Mouse (Mus musculus) MEL (cell line): ENCODE data around the gene Map7d1. TPM values are rescaled to one million over a fixed set of nuclear protein-coding genes. Genes with fewer than 3 reads are reported as not detected.

Source experiments
- DNase-seq: peaks from one replicate; pipeline ENCODE4 v3.0.0; 2011; ENCODE audit warnings: low read depth, low spot score
- H3K27ac ChIP-seq: 2 replicates; pipeline ENCODE4 v1.5.1; 2012; ENCODE audit warnings: low read depth, mild to moderate bottlenecking, control low read depth, low read length, moderate library complexity; ENCODE audit not compliant: control insufficient read depth
- H3K27me3 ChIP-seq, 2 experiments: fragments of 150-350 bp in 1 of 2; sonication (generic) in 1 of 2; 2 replicates each; pipeline ENCODE4 v1.6.1; 2012; ENCODE audit warnings: low read length in 2 of 2, mild to moderate bottlenecking in 2 of 2, improper control_type of control experiment in 1 of 2, moderate library complexity in 1 of 2; ENCODE audit not compliant: insufficient read depth in 2 of 2, control insufficient read depth in 1 of 2
- H3K36me3 ChIP-seq, 2 experiments: 2 replicates each; pipeline ENCODE4 v1.6.1; 2012 to 2014; ENCODE audit warnings: low read length in 2 of 2, improper control_type of control experiment in 1 of 2, inconsistent platforms in 1 of 2, mild to moderate bottlenecking in 1 of 2; ENCODE audit not compliant: insufficient read depth in 2 of 2, control insufficient read depth in 1 of 2
- H3K4me1 ChIP-seq, 2 experiments: fragments of 150-350 bp in 1 of 2; sonication (generic) in 1 of 2; 2 replicates each; pipeline ENCODE4 v1.6.1; 2012; ENCODE audit warnings: low read length in 2 of 2, improper control_type of control experiment in 1 of 2, mild to moderate bottlenecking in 1 of 2; ENCODE audit not compliant: insufficient read depth in 2 of 2, control insufficient read depth in 1 of 2
- H3K4me3 ChIP-seq, 2 experiments: fragments of 150-350 bp in 1 of 2; sonication (generic) in 1 of 2; 2 replicates each; pipeline ENCODE4 v1.5.1; 2012; ENCODE audit warnings: low read depth in 2 of 2, low read length in 2 of 2, mild to moderate bottlenecking in 2 of 2, moderate library complexity in 2 of 2, control low read depth in 1 of 2, improper control_type of control experiment in 1 of 2; ENCODE audit not compliant: control insufficient read depth in 1 of 2, insufficient read depth in 1 of 2
- H3K79me2 ChIP-seq: 2 replicates; pipeline ENCODE4 v1.6.1; 2012; ENCODE audit warnings: mild to moderate bottlenecking, low read length, moderate library complexity; ENCODE audit not compliant: control insufficient read depth, poor library complexity, insufficient read depth
- H3K9ac ChIP-seq: 2 replicates; pipeline ENCODE4 v1.6.1; 2012; ENCODE audit warnings: low read depth, mild to moderate bottlenecking, control low read depth, low read length, moderate library complexity; ENCODE audit not compliant: control insufficient read depth, poor library complexity, severe bottlenecking
- H3K9me3 ChIP-seq: fragments of 150-350 bp; sonication (generic); replicated peaks from 2 replicates; pipeline ENCODE4 v1.6.1; 2012; ENCODE audit warnings: mild to moderate bottlenecking, low read length, improper control_type of control experiment, moderate library complexity; ENCODE audit not compliant: insufficient read depth
- CHD1 ChIP-seq: IDR thresholded peaks from 2 replicates; pipeline ENCODE4 v1.6.1; 2012; ENCODE audit warnings: low read depth, mild to moderate bottlenecking, inconsistent platforms, low read length, improper control_type of control experiment
- CHD2 ChIP-seq: IDR thresholded peaks from 2 replicates; pipeline ENCODE4 v1.6.1; 2011; ENCODE audit warnings: low read length, improper control_type of control experiment
- CTCF ChIP-seq, 3 experiments: IDR thresholded peaks in 2 of 3; conservative IDR thresholded peaks in 1 of 3; 2 replicates each; pipeline ENCODE4 v1.5.1; 2011 to 2012; ENCODE audit warnings: low read length in 3 of 3, low read depth in 2 of 3, mild to moderate bottlenecking in 2 of 3, improper control_type of control experiment in 1 of 3, inconsistent platforms in 1 of 3, mixed read lengths in 1 of 3, moderate library complexity in 1 of 3; ENCODE audit not compliant: control insufficient read depth in 1 of 3, insufficient read depth in 1 of 3, poor library complexity in 1 of 3, severe bottlenecking in 1 of 3
- ELF1 ChIP-seq: IDR thresholded peaks from 2 replicates; pipeline ENCODE4 v1.6.1; 2014; ENCODE audit warnings: low read depth, mild to moderate bottlenecking, inconsistent platforms, low read length, improper control_type of control experiment, moderate library complexity
- EP300 ChIP-seq, 2 experiments: IDR thresholded peaks; 2 replicates each; pipeline ENCODE4 v1.6.1; 2011; ENCODE audit warnings: improper control_type of control experiment in 2 of 2, low read length in 2 of 2, low read depth in 1 of 2, mild to moderate bottlenecking in 1 of 2
- GABPA ChIP-seq: IDR thresholded peaks from 2 replicates; pipeline ENCODE4 v1.6.1; 2012; ENCODE audit warnings: low read depth, mild to moderate bottlenecking, inconsistent platforms, low read length, improper control_type of control experiment, moderate library complexity
- HCFC1 ChIP-seq: IDR thresholded peaks from 2 replicates; pipeline ENCODE4 v1.6.1; 2012; ENCODE audit warnings: low read depth, mild to moderate bottlenecking, inconsistent platforms, low read length, improper control_type of control experiment, moderate library complexity
- JUND ChIP-seq: IDR thresholded peaks from 2 replicates; pipeline ENCODE4 v1.6.1; 2011; ENCODE audit warnings: low read depth, mild to moderate bottlenecking, improper control_type of control experiment, low read length
- KAT2A ChIP-seq: conservative IDR thresholded peaks from 2 replicates; pipeline ENCODE4 v1.6.1; 2012; ENCODE audit warnings: low read depth, low read length, improper control_type of control experiment, inconsistent platforms
- MAFK ChIP-seq: IDR thresholded peaks from 2 replicates; pipeline ENCODE4 v1.6.1; 2011; ENCODE audit warnings: low read depth, mild to moderate bottlenecking, low read length, improper control_type of control experiment, borderline replicate concordance
- MAX ChIP-seq: IDR thresholded peaks from 2 replicates; pipeline ENCODE4 v1.6.1; 2011; ENCODE audit warnings: low read length, improper control_type of control experiment
- MAZ ChIP-seq: IDR thresholded peaks from 2 replicates; pipeline ENCODE4 v1.6.1; 2012; ENCODE audit warnings: low read depth, mild to moderate bottlenecking, inconsistent platforms, low read length, improper control_type of control experiment
- MYB ChIP-seq: IDR thresholded peaks from 2 replicates; pipeline ENCODE4 v1.6.1; 2011; ENCODE audit warnings: mild to moderate bottlenecking, low read depth, low read length, improper control_type of control experiment
- MYC ChIP-seq: IDR thresholded peaks from 2 replicates; pipeline ENCODE4 v1.6.1; 2011; ENCODE audit warnings: low read depth, mild to moderate bottlenecking, low read length, improper control_type of control experiment, moderate library complexity
- NRF1 ChIP-seq: IDR thresholded peaks from 2 replicates; pipeline ENCODE4 v1.6.1; 2014; ENCODE audit warnings: low read depth, mild to moderate bottlenecking, inconsistent platforms, low read length, improper control_type of control experiment, moderate library complexity; ENCODE audit not compliant: poor library complexity, insufficient read depth, severe bottlenecking
- POLR2AphosphoS2 ChIP-seq: IDR thresholded peaks from 2 replicates; pipeline ENCODE4 v1.6.1; 2011; ENCODE audit warnings: low read length, improper control_type of control experiment
- POLR2AphosphoS5 ChIP-seq: IDR thresholded peaks from 2 replicates; pipeline ENCODE4 v1.6.1; 2012; ENCODE audit warnings: low read depth, borderline replicate concordance, mild to moderate bottlenecking, inconsistent platforms, low read length, moderate library complexity, mixed read lengths
- RAD21 ChIP-seq: IDR thresholded peaks from 2 replicates; pipeline ENCODE4 v1.6.1; 2011; ENCODE audit warnings: mild to moderate bottlenecking, low read depth, low read length, improper control_type of control experiment
- RCOR1 ChIP-seq: IDR thresholded peaks from 2 replicates; pipeline ENCODE4 v1.6.1; 2012; ENCODE audit warnings: low read depth, mild to moderate bottlenecking, inconsistent platforms, low read length, improper control_type of control experiment
- SIN3A ChIP-seq: IDR thresholded peaks from 2 replicates; pipeline ENCODE4 v1.6.1; 2012; ENCODE audit warnings: low read length, improper control_type of control experiment, inconsistent platforms
- SMC3 ChIP-seq: IDR thresholded peaks from 2 replicates; pipeline ENCODE4 v1.6.1; 2011; ENCODE audit warnings: low read depth, low read length, improper control_type of control experiment
- TAL1 ChIP-seq: IDR thresholded peaks from 2 replicates; pipeline ENCODE4 v1.6.1; 2012; ENCODE audit warnings: mild to moderate bottlenecking, inconsistent platforms, low read length, moderate library complexity, mixed read lengths
- TBP ChIP-seq: IDR thresholded peaks from 2 replicates; pipeline ENCODE4 v1.8.0; 2011; ENCODE audit warnings: low read depth, low read length, improper control_type of control experiment
- TCF12 ChIP-seq: IDR thresholded peaks from 2 replicates; pipeline ENCODE4 v1.6.1; 2014; ENCODE audit warnings: low read depth, mild to moderate bottlenecking, inconsistent platforms, low read length, improper control_type of control experiment, moderate library complexity
- USF1 ChIP-seq: IDR thresholded peaks from 2 replicates; pipeline ENCODE4 v1.6.1; 2014; ENCODE audit warnings: low read depth, mild to moderate bottlenecking, inconsistent platforms, low read length, improper control_type of control experiment, moderate library complexity
- ZC3H11A ChIP-seq: IDR thresholded peaks from 2 replicates; pipeline ENCODE4 v1.6.1; 2012; ENCODE audit warnings: low read depth, mild to moderate bottlenecking, inconsistent platforms, low read length, improper control_type of control experiment
- ZNF384 ChIP-seq: IDR thresholded peaks from 2 replicates; pipeline ENCODE4 v1.6.1; 2012; ENCODE audit warnings: low read depth, mild to moderate bottlenecking, inconsistent platforms, low read length, improper control_type of control experiment
- polyA plus RNA-seq, 2 experiments: library from polyadenylated mRNA; stranded (reverse) in 1 of 2; unstranded in 1 of 2; fragments of >175 nt in 1 of 2; fragments of >200 nt in 1 of 2; gene quantifications; 2 replicates each; pipeline versions ENCODE4 v1.2.1 to v1.2.4; 2012; ENCODE audit warnings: low replicate concordance in 2 of 2, low read depth in 1 of 2; ENCODE audit not compliant: insufficient read length in 2 of 2, insufficient read depth in 1 of 2, missing spikeins in 1 of 2
- total RNA-seq: library from RNA; depleted of rRNA; stranded (reverse); fragments of 300-350 nt; gene quantifications from 2 replicates; pipeline ENCODE4 v1.2.3, GENCODE M21; 2012

Map7d1 gene
- total and polyA plus RNA-seq, 3 experiments, result 15.4 to 58.2 TPM; not detected in 1

DNA sequence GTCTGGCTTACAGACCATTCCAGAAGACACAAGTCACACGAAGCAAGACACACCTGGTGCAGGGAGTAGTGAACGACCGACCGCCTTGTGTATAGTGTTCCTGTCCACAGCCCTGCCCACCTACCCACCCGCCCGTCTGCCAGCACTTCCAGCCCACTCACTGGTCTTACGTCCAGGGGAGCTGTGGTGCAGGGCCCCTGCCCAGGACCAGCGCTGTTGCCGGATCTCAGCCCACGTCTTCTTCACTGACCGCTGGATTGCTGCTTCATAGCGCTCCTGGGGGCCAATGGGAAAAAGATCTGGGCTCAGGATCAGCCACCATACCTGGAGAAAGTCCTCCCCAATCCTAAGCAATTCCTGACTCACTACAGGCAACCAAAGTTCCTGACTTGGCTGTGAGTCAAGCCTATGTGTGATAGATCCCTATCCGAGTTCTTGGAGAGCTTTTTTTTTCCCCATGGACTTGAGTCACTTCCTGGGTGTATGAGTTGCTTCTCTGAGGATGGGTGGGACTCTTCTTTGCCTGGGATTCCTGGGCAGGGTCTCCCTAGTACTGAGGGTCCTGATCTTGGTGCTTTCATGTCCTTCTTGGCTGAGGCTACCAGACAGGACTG lies 16.2 kb downstream of the Map7d1 start:
- H3K27me3 ChIP-seq, result no peaks in the 10 kb centered on the region
- H3K9me3 ChIP-seq, result no peaks in the 10 kb centered on the region
- no peak for DNase-seq
- no peak for TF ChIP-seq RCOR1
- no peak for TF ChIP-seq SIN3A
- TF ChIP-seq HCFC1, result no peak
- TF ChIP-seq CHD2, result no peak
- TF ChIP-seq MAFK, result no peak
- TF ChIP-seq TCF12, result no peak
- no peak for TF ChIP-seq USF1
- no peak for TF ChIP-seq MYC
- TF ChIP-seq CHD1, result no peak
- no peak for TF ChIP-seq ZNF384
- TF ChIP-seq CTCF (IDR thresholded peaks at IDR 0.05 in 2 of 3, conservative IDR thresholded peaks at IDR 0.05 in 1 of 3; ENCODE audit: control insufficient read depth in 1 of 3, insufficient read depth in 1 of 3, low read depth in 2 of 3, low read length in 3 of 3, poor library complexity in 1 of 3, severe bottlenecking in 1 of 3), result no peak
- TF ChIP-seq ELF1, result no peak
- H3K27ac ChIP-seq, result no peak overlapping the region
- no peak overlapping the region for H3K9ac ChIP-seq
- no peak overlapping the region for H3K4me3 ChIP-seq
- H3K36me3 ChIP-seq, result peaks cover 0 to 4% of the 10 kb centered on the region in 2 experiments; a peak in 3 of 4 replicates
- H3K79me2 ChIP-seq, result no peaks in the 10 kb centered on the region
- H3K4me1 ChIP-seq, result peaks cover 0 to 4% of the 10 kb centered on the region in 2 experiments; a peak in 2 of 4 replicates

DNA sequence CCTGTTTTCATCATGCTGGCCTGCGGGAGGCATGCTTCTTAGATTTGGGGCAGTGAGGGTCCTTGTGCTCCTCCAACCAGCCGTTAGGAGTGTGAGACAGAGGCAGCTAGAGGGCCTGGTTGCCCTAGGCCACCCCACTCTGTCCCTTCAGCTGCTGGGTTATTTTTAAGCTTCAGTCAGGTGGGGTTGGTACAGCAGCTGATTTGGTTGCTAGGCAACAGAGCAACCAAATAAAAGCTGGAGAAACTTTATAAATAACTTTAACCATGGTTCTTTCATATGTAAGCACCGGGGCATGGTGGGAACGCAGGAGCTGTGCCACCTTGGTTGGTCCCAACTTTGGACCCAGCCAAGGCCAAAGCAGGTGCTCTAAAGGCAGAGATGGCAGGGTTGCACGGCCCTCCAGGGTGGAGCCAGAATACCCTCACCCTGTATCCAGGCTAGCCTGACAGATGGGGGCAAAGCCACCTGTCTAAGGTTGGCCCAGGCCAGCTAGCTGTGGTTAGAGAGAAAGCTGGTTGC lies 18.4 kb downstream of the Map7d1 start:
- peaks cover 0 to 5% of the 10 kb centered on the region in 2 experiments; a peak in 2 of 4 replicates for H3K4me1 ChIP-seq
- peaks cover 0 to 4% of the 10 kb centered on the region in 2 experiments; a peak in 3 of 4 replicates for H3K36me3 ChIP-seq
- no peak overlapping the region for H3K4me3 ChIP-seq
- no peaks in the 10 kb centered on the region for H3K27me3 ChIP-seq
- no peak for TF ChIP-seq MYC
- TF ChIP-seq NRF1, result no peak
- TF ChIP-seq CHD1, result no peak
- no peak for TF ChIP-seq TBP
- TF ChIP-seq GABPA, result no peak
- no peak for TF ChIP-seq EP300 (IDR thresholded peaks at IDR 0.05; ENCODE audit: low read depth in 1 of 2, low read length in 2 of 2)
- TF ChIP-seq POLR2AphosphoS5, result no peak
- TF ChIP-seq TAL1, result no peak
- no peak for TF ChIP-seq POLR2AphosphoS2
- TF ChIP-seq MAX, result no peak
- TF ChIP-seq KAT2A, result no peak
- no peak for TF ChIP-seq JUND
- TF ChIP-seq MYB, result no peak
- no peak for TF ChIP-seq MAFK
- no peak for TF ChIP-seq ZC3H11A
- no peak for TF ChIP-seq RAD21
- no peak for TF ChIP-seq SIN3A
- no peak for TF ChIP-seq MAZ
- no peak for TF ChIP-seq SMC3
- TF ChIP-seq, all 39 proteins: peak for 0
- no peaks in the 10 kb centered on the region for H3K79me2 ChIP-seq
- DNase-seq, result no peak
- H3K9ac ChIP-seq, result no peak overlapping the region
- no peak overlapping the region for H3K27ac ChIP-seq
- no peaks in the 10 kb centered on the region for H3K9me3 ChIP-seq
